Mouse (Mus musculus): ENCODE data around the gene Il34. TPM values are rescaled to one million over a fixed set of nuclear protein-coding genes. Genes with fewer than 3 reads are reported as not detected.

Gene Il34
- polyA plus RNA-seq, 1 experiment from 2014 or later = 11.8 TPM

- no peak for DNase-seq (ENCODE audit: low spot score)
Observed at GRCm38 (mm10) chr8:110740629-110741175, 65.0 kb downstream of the Il34 start.

GRCm38 (mm10) chr8:110738591-110739195 lies 67.0 kb downstream of the Il34 start:
- no peak for DNase-seq (ENCODE audit: low spot score)

- no peak for DNase-seq (ENCODE audit: low spot score)
Observed at GRCm38 (mm10) chr8:110733036-110733435, 72.7 kb downstream of the Il34 start.

- DNase-seq (ENCODE audit: low spot score) = no peak
Observed at GRCm38 (mm10) chr8:110731346-110731859, 74.3 kb downstream of the Il34 start.

- DNase-seq (ENCODE audit: low spot score) = peak; percentile 69
Observed at GRCm38 (mm10) chr8:110726893-110727292, 78.8 kb downstream of the Il34 start.

GRCm38 (mm10) chr8:110725084-110725838 lies 80.5 kb downstream of the Il34 start:
- no peak for DNase-seq (ENCODE audit: low spot score)

GRCm38 (mm10) chr8:110724493-110724892 lies 81.2 kb downstream of the Il34 start:
- no peak for DNase-seq (ENCODE audit: low spot score)

GRCm38 (mm10) chr8:110722414-110723011 lies 83.2 kb downstream of the Il34 start:
- no peak for DNase-seq (ENCODE audit: low spot score)

GRCm38 (mm10) chr8:110721606-110722413 lies 83.9 kb downstream of the Il34 start:
- DNase-seq (ENCODE audit: low spot score) = peak; percentile 23

GRCm38 (mm10) chr8:110720685-110721598 lies 84.8 kb downstream of the Il34 start, which contains the start of gene Mtss1l:
Gene Mtss1l (plus strand): TSS chr8:110721476.
- DNase-seq (ENCODE audit: low spot score) = peak; percentile 23

GRCm38 (mm10) chr8:110719898-110720653 lies 85.6 kb downstream of the Il34 start:
- no peak for DNase-seq (ENCODE audit: low spot score)

- peak; percentile 40 for DNase-seq (ENCODE audit: low spot score)
Observed at GRCm38 (mm10) chr8:110718969-110719670, 86.6 kb downstream of the Il34 start.

GRCm38 (mm10) chr8:110718209-110718968 lies 87.3 kb downstream of the Il34 start:
- no peak for DNase-seq (ENCODE audit: low spot score)

- no peak for DNase-seq (ENCODE audit: low spot score)
Observed at GRCm38 (mm10) chr8:110717131-110717530, 88.6 kb downstream of the Il34 start.

GRCm38 (mm10) chr8:110716075-110716474 lies 89.6 kb downstream of the Il34 start:
- no peak for DNase-seq (ENCODE audit: low spot score)

GRCm38 (mm10) chr8:110714827-110715519 lies 90.8 kb downstream of the Il34 start:
- no peak for DNase-seq (ENCODE audit: low spot score)

GRCm38 (mm10) chr8:110713073-110713472 lies 92.7 kb downstream of the Il34 start:
- DNase-seq (ENCODE audit: low spot score) = no peak

Data from thymus, postnatal 0 days (tissue).